Mouse (Mus musculus) layer of hippocampus, adult 9-11 months (tissue): ENCODE measurements around the gene Fam83b.

Experiments used
- DNase-seq: peaks from one replicate; pipeline ENCODE4 v3.0.0; 2022

Gene Fam83b

DNA sequence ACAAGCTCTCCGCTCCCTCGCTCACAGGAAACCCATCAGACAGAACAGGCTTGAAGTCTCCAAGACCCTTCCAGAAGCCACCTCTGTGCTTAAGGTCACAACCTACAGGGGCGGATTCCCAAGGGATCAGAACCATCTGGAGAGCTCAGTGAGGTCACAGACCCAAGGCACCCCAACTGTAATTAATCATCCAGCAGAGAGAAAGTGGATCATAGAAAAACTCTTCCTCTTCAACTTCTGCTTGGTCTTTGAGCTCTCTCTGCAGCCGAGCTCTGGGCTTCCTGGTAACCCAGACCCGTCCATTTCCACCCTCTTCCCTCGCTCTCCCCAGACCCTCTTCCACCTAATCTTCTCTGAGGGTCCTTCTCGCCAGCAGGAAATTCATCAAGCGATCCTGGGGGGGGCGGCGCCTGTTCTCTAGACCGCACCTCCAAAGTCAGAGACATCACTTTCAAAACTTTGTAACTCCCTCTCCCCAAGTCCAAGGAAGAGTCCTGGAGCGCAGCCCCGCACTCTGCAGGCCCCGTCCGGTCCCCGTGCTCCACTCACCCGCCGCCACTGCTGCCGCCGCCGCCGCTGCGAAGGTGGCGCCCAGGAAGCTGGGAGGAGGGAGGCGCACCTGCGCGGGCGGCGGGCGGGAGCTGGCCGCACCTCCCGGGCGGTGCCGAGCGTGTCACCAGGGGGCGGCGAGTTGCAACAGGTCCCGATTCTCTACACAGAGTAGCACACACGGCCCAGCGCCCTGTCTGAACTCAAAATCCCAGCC is at the start of gene Fam83b:
Fam83b (minus strand) TSS at position 602 of the 766 bp plus-strand sequence.
- no peak for DNase-seq

DNA sequence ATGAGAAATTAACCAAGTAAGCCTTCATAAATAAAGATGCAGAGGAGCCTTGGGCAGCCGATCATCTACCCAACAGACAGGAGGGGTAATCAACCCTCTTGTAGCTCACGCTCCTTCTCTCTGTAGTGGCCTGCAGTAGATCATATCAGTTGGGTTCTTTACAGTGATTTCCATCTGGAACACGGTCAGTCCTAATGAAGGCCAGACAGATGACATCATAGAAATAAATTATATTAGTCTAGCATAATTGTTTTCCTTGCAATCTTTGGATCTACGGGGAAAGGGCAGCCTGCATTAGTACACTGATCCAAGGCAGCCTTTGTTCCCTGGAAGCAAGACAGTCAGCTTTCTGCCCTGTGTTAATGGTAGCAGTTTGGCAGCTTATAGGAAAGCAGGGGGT is 47.2 kb upstream of the Fam83b start:
- no peak for DNase-seq

DNA sequence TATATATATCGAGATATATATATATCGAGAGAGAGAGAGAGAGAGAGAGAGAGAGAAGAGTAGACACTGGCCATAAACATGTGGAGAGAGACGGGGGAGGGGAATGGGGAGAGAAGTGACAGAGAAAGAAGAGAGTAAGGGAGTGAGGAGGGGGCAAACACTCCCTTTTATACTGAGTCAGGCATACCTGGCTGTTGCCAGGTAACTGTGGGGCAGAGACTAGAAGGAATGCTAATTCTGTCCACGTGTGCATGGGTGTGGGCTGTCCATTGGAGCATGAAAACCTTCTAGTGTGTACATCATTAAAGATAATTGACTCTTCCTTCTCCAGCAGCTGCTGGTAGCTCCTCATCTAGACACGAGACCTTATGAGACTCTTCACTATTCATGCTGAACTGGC is 36.8 kb upstream of the Fam83b start:
- no peak for DNase-seq

DNA sequence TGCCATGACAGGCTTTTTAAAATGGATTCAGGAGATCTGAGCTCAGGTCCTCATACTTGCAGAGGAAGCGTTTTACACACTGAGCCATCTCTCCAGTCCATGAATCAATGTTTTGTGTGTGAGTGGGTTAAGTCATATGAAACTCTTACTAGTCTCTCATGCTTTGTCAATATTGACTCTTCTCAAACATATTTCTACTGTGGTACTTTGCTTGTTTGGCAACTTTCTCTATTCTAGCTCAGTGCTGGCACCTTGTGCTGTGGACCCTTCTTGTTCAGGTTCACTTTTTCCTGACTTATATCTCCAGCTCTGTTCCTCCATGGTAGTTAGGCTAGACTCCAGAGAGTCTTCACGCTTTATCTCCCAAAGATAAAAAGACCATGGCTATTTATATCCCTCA is 36.0 kb upstream of the Fam83b start:
- no peak for DNase-seq

DNA sequence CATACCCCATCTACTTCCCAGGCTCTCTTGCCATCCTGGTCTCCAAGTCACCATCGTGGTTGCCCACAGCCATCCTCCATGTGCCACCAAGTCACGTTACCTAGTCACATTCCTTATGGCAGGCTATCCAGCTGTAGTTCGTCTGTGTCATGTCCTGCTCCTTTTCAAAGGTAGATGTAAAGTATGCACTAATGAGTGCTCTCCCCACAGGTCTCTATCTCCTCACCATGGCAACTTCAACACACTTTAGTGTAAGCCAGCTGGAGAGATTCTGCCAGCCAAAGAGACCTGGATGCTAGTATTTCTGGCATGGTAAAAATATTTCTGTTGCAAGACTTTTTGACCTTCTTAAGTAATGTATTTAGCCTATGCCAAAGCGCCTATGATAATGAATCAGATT is 30.5 kb upstream of the Fam83b start:
- no peak for DNase-seq

DNA sequence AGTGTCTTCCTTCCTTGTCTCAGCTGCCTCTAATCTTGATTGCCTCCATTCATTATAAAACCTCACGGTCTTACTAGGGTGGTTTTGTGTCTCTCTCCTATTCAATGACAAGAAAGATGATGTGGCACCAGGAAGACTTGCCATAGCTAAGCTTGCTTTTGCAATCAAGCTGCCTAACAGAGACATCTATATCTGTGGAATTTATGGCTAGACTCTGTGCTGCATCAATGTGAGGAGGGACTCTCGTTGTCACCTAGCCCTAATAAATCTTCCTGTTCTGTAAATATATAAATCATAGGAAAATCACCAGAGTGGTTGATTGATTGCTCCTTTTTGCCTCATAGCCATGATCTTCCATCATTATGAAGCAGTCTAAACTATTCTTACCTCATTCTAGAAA is 26.9 kb upstream of the Fam83b start:
- no peak for DNase-seq

DNA sequence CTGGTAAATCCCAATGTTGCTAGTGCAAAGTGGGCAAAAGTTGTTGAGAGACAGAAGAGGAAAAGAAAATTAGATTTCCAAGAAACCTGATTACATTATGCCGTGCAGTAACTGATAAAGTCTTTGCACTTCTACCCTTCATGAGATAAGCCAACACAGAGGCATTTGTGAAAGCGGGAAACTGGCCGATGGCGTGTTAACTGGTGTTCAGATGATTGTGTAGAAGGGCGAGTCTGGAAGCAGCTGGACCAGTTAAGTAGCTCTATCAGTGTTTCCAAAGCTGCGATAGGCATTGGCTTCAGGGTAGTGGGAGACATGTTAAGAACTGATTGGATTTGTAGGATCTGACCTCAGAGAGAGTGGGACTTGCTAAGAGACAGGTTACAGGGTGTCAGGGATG is 17.0 kb upstream of the Fam83b start:
- no peak for DNase-seq

DNA sequence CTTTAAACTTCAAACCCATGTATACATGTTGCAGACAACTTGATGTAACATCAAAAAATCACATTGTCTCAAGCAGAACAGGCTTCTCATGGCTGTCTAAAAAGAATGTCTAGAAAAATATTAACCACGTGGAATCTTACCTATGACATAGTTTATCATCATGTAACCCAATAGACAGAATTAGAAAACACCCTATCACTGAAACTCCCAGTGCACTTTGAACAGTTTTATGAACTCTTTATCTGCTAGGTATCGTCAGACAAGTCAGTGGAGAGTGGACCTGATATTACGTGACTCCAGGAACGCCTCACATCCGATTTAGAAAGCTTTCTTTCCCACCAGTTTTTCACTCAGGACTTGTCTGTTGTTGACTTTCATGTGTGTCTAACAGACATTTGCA is 15.1 kb upstream of the Fam83b start:
- DNase-seq = no peak

DNA sequence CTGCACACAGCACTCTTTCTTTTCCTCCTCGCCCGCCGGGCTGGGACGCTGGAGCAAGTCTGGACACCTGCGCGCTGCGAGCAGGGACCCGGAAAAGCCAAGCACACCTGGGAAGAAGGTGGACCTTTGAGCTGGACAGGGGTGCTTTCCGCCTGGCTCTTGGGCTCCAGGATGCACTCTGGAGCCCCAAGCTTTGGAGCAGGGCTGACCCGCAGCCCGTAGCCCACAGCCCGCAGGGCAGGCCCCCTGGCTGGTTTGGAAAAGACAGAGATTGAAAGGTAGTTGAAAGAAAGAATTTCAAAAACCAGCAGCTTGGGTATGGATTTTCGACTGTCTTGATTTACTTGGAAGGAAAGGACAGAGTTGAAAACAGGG is 352 bp upstream of the Fam83b start:
- no peak for DNase-seq

DNA sequence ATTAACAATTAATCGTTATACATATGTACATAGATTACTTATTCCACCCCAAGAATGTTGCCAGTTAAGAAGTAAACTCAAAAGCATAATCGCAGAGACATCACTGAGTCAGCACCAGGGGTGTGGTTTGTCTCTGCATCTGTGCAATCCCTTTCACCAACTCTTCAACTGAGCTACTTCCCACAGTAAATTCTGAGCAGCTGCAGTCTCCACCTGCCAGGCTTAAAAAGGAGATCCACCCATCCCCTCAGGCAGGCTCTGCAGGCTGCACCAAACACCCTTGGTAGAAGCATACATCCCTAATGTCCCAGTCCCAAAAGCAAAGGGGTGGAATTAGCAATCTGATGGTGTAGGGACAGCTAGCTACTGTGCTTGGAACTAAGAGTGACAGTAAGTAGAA is 1.3 kb downstream of the Fam83b start:
- peak; percentile 31 for DNase-seq

DNA sequence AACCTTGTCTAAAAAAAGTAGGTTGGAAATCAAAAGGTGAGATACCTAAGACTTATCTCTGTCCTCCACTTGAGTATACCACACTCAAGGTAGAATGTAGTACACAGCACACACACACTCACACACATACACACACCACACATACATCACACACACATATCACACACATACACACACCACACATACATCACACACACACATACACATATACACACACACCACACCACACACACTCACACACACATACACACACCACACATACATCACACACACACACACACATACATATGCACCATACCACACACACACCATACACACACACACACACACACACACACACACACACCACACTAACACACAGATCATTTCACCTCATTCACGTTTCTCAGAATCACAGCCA is 2.8 kb downstream of the Fam83b start:
- DNase-seq = no peak

DNA sequence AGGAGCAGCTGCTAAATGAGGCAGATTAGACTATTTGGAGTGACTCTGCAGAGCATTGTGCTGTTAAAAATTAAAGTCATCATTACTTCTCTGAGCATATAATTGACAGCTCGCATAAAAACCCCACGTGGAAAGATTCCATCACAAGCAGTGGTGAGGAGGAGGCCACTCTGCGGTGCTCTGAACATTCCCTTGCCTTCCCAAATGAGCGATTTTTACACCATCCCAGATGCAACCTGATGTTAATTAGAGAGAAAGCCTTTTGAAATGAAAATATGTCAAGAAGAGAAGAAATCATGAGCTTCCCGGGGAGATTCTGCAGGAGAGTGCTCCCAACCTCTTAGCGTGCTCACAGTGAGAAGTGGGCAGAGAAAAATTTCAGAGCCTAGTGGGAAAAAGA is 4.1 kb downstream of the Fam83b start:
- DNase-seq = no peak

DNA sequence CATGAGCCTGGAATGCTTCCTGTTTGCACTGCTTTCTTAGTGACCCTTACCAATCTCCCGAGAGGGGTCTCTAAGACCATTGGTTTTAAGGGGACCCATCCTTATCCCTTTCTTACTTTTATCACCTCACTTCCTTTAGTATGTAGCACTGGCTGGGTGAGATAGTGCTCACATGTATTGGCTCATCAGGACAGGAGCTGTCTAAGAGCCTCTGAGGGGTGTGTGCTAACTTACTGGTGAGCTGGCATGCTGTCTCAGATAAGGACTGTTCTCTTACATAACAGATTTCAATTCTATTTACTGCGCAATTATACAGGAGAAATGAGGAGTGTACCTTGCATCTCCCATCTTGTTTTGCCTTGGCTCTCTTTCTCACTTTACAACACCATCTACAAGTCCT is 7.7 kb downstream of the Fam83b start:
- DNase-seq = no peak

DNA sequence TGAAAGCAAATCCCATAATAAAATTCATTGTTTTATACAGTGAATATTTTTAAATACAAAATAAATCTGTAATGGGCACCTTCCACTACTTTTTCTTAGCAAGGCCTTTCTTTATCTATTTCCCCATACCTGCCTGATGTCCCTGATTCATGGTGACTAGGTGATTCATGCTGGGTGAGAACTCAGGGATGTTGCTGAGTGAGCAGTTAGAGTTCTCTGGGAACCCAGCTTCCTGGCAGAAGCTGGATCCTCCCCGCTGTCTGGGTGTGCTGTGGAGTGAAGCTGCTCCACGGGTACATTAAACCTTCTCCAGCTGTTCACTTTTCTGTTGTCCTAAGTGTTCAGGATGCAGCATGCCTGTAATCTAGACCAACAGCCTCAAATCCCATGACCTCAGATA is 13.2 kb downstream of the Fam83b start:
- DNase-seq = no peak

DNA sequence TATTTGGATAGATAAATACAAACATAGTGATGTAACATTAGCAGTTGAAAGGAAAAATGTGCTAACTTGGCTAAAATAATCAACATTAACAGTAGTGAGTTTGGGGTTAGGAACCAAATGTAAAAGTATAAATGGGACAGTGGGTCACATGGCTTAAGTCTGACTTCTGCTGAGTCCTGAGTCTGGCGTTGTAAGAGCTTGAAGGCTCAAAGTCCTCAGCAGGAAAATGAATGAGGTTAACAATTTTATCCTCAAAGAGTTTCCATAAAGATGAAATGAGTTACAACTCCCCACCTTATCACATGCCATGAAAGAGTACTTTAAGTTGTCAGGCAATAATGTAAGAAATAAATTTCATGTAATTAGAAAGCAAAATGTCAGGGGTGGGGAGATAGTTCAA is 13.8 kb downstream of the Fam83b start:
- DNase-seq = no peak

DNA sequence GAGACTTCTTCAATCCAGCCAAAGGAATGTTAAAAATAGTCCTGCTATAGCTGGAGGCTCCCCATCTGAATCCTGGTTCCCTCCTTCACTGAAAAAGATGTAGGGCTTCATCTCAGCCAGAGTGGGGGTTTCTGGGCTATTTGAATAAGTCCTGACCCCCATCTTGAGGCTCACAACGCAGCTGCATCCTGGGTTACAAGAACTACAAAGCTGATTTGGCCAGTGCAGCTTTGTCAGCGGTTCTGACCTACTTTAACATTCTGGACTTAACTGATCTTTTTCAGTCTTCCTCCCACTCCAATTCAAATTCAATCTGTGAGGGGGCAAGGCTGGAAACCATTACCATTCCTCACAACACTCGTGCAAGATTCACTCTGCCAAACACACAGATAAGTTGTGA is 20.2 kb downstream of the Fam83b start:
- no peak for DNase-seq

DNA sequence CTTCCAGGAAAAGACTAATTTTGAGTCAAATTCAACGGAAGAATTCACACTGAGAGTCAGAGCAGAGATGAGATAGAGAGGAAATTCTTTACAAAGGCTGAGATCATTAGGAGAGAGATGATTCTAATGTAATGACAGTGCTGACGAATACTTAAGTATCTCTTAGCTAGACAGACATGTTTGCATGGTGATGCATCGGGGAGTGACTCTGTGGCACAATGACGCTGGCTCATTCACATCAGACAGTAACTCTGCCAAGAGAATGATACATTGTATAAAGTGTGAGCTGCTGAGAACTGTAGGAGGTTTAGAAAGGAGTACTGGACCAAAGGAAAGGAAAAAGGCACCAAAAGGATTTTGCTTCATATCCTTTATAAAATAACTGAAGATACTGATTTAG is 26.2 kb downstream of the Fam83b start:
- no peak for DNase-seq

DNA sequence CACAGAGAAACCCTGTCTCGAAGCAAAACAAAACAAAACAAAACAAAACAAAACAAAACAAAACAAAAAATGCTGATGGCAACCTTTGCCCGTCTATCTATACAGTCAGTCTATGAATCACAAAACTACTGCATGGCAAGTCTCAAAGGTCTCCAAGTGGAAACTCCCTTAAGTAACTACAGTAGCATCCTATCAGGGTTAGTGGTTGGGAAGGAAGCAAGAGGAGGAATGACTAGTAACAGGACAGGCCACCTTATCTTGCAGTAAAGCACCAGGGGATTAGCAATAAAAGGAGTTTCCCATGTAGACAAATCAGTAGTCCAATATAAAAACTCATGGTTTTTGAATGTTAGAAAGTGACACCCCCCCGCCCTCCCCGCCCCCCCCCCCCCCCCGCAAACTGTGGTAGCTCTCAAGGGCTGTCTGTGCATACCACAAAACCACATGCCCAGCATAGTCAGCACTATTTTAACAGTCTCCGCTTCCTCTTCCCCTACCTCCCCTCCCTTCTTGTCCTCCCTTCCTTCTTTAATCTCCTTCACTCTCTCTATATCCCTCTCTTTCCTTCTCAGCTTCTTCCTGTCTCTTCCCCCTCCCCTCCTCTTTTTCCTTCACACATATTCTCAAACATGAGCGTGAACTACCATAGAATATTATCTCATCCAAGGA is 26.8 kb downstream of the Fam83b start:
- no peak for DNase-seq

DNA sequence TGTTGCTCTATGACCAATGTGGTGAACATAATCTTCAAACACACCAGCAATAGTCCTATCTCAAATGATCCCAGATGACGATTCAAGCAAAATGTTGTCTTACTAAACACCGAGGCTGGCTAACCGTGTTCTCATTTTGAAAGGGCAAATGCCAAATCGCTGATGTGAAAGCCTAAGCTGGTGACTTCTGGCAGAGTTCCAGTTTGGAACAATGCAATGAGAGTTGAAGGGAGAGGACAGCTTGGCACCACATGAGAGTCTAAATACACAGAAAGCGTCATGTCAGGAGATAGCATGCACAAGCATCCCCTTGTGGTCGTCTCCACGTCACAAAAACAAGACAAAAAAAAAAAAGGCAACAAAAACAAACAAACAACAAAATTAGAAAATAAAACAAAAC is 27.6 kb downstream of the Fam83b start:
- no peak for DNase-seq

DNA sequence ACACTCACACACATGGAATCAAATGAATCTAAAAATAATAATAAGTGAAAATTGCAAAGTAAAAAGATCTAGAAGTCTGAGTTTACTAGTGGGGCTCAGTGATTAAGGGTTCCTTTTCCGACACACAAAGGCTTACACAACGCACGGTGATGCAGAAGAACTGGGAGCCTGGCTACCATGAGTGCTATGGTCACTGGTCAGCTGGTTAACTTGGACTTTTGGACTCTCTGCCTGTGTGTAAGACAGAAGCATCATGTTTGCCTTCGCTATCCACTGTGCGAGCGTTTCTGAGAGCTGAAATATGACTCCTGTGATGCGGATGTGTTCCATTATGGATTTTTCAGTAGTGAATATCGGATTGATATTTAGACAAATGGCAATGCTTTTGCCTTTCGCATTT is 30.9 kb downstream of the Fam83b start:
- DNase-seq = no peak

DNA sequence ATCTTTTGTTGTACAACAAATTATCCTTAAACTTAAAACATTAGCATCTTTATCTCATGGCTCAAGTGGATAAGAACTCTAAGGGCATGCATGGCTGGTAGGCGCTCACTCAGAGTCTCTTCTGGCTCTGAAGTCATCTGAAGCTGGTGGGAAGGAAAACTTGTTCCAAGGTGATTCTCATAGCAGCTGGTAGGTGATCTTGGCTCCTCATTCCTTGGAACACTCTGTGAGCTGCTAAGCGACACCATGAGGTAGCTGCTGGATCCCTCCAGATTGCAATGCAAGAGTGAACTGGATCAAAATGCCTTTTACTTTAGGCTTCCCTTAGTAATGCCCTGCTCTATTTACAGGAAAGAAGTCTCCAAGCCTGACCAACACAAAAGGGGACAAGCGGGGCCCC is 34.5 kb downstream of the Fam83b start:
- peak; percentile 6 for DNase-seq

DNA sequence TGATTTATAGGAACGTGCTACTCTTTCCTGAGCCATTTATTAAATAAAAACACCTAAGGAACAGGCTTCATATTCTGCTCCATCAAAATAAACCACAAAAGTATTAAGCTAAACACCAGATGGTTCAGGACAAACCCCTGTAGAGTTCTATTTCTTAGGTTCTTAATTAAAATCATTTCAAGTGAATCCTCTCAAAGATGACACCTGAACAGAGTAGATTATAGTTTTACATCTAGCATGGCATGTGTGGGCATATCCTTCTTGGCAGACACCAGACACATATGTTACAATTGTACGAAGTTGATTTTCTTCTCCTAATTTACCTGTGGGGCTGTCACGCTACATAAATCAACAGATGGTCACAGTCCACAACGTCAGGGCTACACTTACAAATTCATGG is 35.5 kb downstream of the Fam83b start:
- no peak for DNase-seq

DNA sequence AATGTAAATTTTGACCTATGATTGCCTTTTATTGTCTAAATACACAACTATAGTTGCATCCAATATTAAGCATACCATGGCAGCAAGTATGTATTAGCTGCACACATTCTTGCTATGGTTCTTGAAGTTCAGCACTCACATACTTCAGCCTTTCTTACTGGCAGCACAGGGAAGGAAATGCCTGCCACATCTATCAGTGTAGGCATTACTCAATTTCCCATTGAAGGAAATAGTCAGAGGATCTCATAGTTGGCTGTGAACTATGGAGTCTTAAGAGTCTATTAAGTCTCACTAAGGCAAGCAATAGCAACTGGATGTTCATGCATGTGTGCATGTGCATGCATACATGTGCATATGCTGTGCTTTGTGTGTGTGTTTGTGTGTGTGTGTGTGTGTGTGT is 41.3 kb downstream of the Fam83b start:
- DNase-seq = no peak

DNA sequence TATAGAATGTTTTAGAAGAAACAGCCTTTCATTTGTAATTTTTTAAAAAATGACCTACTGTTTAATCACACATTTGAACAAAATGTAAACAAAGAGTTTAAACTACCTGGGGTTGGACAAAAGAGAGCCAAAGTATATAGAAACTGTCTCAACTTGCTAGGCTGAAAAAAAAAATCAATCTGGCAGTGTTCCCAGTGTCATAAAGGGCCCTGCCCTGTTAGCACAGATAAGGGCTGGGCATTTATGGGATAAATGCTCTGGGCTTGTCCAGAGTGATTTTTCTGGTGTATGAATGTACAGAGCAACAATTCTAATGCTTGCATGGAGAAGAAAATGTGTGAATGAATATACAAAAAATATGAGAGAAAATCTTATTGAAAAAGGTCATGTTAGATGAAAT is 43.8 kb downstream of the Fam83b start:
- no peak for DNase-seq

DNA sequence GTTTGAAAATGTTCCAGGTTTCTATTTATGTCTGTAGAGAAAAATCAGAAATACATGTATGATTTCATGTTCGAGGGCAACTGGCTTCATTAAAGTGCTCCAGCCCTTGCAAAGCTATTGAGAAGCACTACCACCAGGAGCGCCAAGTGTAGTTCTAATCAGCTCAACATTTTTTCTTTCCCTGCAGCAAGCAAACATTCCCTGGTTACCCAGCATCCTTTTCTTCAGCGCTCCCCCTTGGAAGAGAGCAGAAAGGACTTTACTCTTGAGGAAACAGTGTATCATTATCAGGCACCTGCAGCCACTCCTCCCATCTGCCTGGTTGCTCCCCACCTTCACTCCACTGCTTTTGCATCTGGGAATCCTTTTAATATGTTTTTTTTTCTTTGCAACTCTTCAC is 45.3 kb downstream of the Fam83b start:
- DNase-seq = no peak
